ENCODE assay signal across 12 mouse cellular contexts in genomic region chr1:190041096-190041706, GRCm38 (mm10).
DNase-seq lines count a peak whose midpoint lies in the region; ATAC-seq and TF ChIP-seq lines count a peak whose summit lies in the region.
"Had no signal": no experiment of that assay in that cellular context is flagged by ENCODE, and none has a peak within 500 bp of the region (broad histone marks: within the 10 kb centered on the region; RNA-seq: fewer than 3 reads in every experiment).

No protein-coding gene starts in this region.

- H3K27ac ChIP-seq in heart, adult 2 months, result no peak overlapping the region
- H3K27ac ChIP-seq in liver, adult 2 months (replicated peaks; ENCODE audit: insufficient read depth, low read depth, low read length), result 0 out of 2 replicates have a peak overlapping the region, but pooled peaks have one; percentile 6
- H3K27ac ChIP-seq in liver, embryonic 11.5 days (ENCODE audit: low read depth, low read length), result no peak overlapping the region
- no peak overlapping the region for H3K27ac ChIP-seq in forebrain, embryonic 14.5 days (ENCODE audit: low read depth, low read length)
- H3K27ac ChIP-seq: heart, embryonic 15.5 days; hindbrain, embryonic 14.5 days had no signal

- TF ChIP-seq EP300 in heart, adult 2 months (IDR thresholded peaks at IDR 0.05; ENCODE audit: insufficient read depth, low read depth, low read length), result no peak

- no peaks in the 10 kb centered on the region for H3K79me2 ChIP-seq in heart, adult 2 months (replicated peaks; ENCODE audit: control insufficient read depth, insufficient read depth, low read length)
- H3K79me2 ChIP-seq in liver, adult 2 months (ENCODE audit: control insufficient read depth, insufficient read depth, low read length), result no peaks in the 10 kb centered on the region

- no peak overlapping the region for H3K4me3 ChIP-seq in heart, adult 2 months
- H3K4me3 ChIP-seq in liver, adult 2 months (ENCODE audit: insufficient read depth, low read depth, low read length), result no peak overlapping the region
- H3K4me3 ChIP-seq in liver, embryonic 11.5 days (ENCODE audit: low read depth, low read length), result no peak overlapping the region
- no peak overlapping the region for H3K4me3 ChIP-seq in forebrain, embryonic 14.5 days (ENCODE audit: low read depth, low read length)
- H3K4me3 ChIP-seq: heart, embryonic 15.5 days had no signal

- no peak for TF ChIP-seq POLR2A in heart, adult 2 months (IDR thresholded peaks at IDR 0.05; ENCODE audit: insufficient read depth, low read depth, low read length)
- no peak for TF ChIP-seq POLR2A in liver, adult 2 months (IDR thresholded peaks at IDR 0.05; ENCODE audit: extremely low read depth, insufficient read depth, low read length)

- H3K9me3 ChIP-seq in liver, embryonic 11.5 days (ENCODE audit: control insufficient read depth, low read length), result no peaks in the 10 kb centered on the region
- H3K9me3 ChIP-seq in forebrain, embryonic 14.5 days (replicated peaks; ENCODE audit: control insufficient read depth, low read length), result no peaks in the 10 kb centered on the region
- H3K9me3 ChIP-seq: heart, embryonic 15.5 days had no signal

- no peaks in the 10 kb centered on the region for H3K27me3 ChIP-seq in heart, adult 2 months (ENCODE audit: control insufficient read depth, insufficient read depth, low read length)
- no peaks in the 10 kb centered on the region for H3K27me3 ChIP-seq in liver, adult 2 months (ENCODE audit: control insufficient read depth, insufficient read depth, low read length)
- H3K27me3 ChIP-seq in liver, embryonic 11.5 days (replicated peaks; ENCODE audit: control insufficient read depth, insufficient read depth, low read length), result no peaks in the 10 kb centered on the region
- H3K27me3 ChIP-seq in forebrain, embryonic 14.5 days (replicated peaks; ENCODE audit: control insufficient read depth, insufficient read depth, low read length), result no peaks in the 10 kb centered on the region
- H3K27me3 ChIP-seq: heart, embryonic 15.5 days had no signal

- H3K36me3 ChIP-seq in heart, adult 2 months (ENCODE audit: control insufficient read depth, insufficient read depth, low read length), result no peaks in the 10 kb centered on the region
- no peaks in the 10 kb centered on the region for H3K36me3 ChIP-seq in liver, adult 2 months (ENCODE audit: control insufficient read depth, insufficient read depth, low read length)
- no peaks in the 10 kb centered on the region for H3K36me3 ChIP-seq in liver, embryonic 11.5 days (ENCODE audit: control insufficient read depth, insufficient read depth, low read length)
- no peaks in the 10 kb centered on the region for H3K36me3 ChIP-seq in forebrain, embryonic 14.5 days (ENCODE audit: control insufficient read depth, insufficient read depth, low read length)
- H3K36me3 ChIP-seq: heart, embryonic 15.5 days had no signal

- DNase-seq in heart, adult 2 months, result no peak
- DNase-seq in heart, adult 11 months, result no peak
- peak; percentile 85 for DNase-seq in liver, adult 2 months (ENCODE audit: extremely low read depth, low read depth, low spot score)
- DNase-seq in liver, embryonic 11.5 days (ENCODE audit: low spot score), result no peak
- DNase-seq in A20 (ENCODE audit: low read depth, low spot score) (peak; percentile 11), R1 (ENCODE audit: low read depth, low spot score) (peak; percentile 58)
- DNase-seq in spleen, postnatal 36 days (ENCODE audit: low spot score in 2 of 2), result no peak
- DNase-seq in forebrain, embryonic 14.5 days (ENCODE audit: low spot score), result no peak
- DNase-seq: cerebellum, adult 18-20 months; thymus, adult 2 months had no signal

- no peak overlapping the region for H3K9ac ChIP-seq in heart, adult 2 months (ENCODE audit: low read depth, low read length)
- no peak overlapping the region for H3K9ac ChIP-seq in liver, adult 2 months (ENCODE audit: low read depth, low read length)
- H3K9ac ChIP-seq in liver, embryonic 11.5 days (ENCODE audit: low read depth, low read length), result no peak overlapping the region
- H3K9ac ChIP-seq in forebrain, embryonic 14.5 days (ENCODE audit: low read length), result no peak overlapping the region
- H3K9ac ChIP-seq: heart, embryonic 15.5 days; hindbrain, embryonic 14.5 days had no signal

- intact Hi-C loops in heart, adult 2 months (cut with DNase I), result no loop called here

- WGBS in heart, adult 2 months, result 62% methylated on average over 7 of the region's 7 CpGs
- 20% methylated on average over 7 of the region's 7 CpGs for WGBS in liver, adult 2 months
- 54% methylated on average over 7 of the region's 7 CpGs for WGBS in liver, embryonic 11.5 days
- WGBS in forebrain, embryonic 14.5 days, result 67% methylated on average over 7 of the region's 7 CpGs

- no peaks in the 10 kb centered on the region for H3K4me1 ChIP-seq in heart, adult 2 months (ENCODE audit: control insufficient read depth, insufficient read depth, low read length)
- peaks cover 18% of the 10 kb centered on the region for H3K4me1 ChIP-seq in liver, adult 2 months (ENCODE audit: control insufficient read depth, insufficient read depth, low read length)
- no peaks in the 10 kb centered on the region; the same call in none of the 2 replicates for H3K4me1 ChIP-seq in liver, embryonic 11.5 days (replicated peaks; ENCODE audit: control insufficient read depth, insufficient read depth, low read length)
- H3K4me1 ChIP-seq in forebrain, embryonic 14.5 days (ENCODE audit: control insufficient read depth, insufficient read depth, low read length), result no peaks in the 10 kb centered on the region

- H3K4me2 ChIP-seq in liver, embryonic 11.5 days, result no peak overlapping the region
- no peak overlapping the region for H3K4me2 ChIP-seq in forebrain, embryonic 14.5 days (ENCODE audit: low read length)
- H3K4me2 ChIP-seq: heart, embryonic 15.5 days; hindbrain, embryonic 14.5 days had no signal

- TF ChIP-seq CTCF in heart, adult 2 months (IDR thresholded peaks at IDR 0.05), result 0 out of 2 replicates have a peak, but pooled peaks have one; percentile 5
- peak; percentile 60 for TF ChIP-seq CTCF in liver, adult 2 months (IDR thresholded peaks at IDR 0.05; ENCODE audit: low read depth, low read length)

- ATAC-seq in liver, embryonic 11.5 days (replicated peaks; ENCODE audit: low FRiP score), result no peak
- no peak for ATAC-seq in forebrain, embryonic 14.5 days

Comparison
In these comparisons a context has a peak if more than half of its experiments do, and no peak if none do; other contexts are left out.
1. DNase-seq: peak in liver, adult 2 months (single experiment), A20 (single experiment) and R1 (single experiment); none in heart, adult 2 months (0 of 2), heart, adult 11 months (single experiment), liver, embryonic 11.5 days (single experiment), spleen, postnatal 36 days (0 of 2) and forebrain, embryonic 14.5 days (single experiment).